Mouse (Mus musculus): ENCODE data around the gene Grin3a.
"Not testable (repeated sequence)": the region's sequence is repeated elsewhere in the genome, so short reads cannot be mapped to it uniquely, and the experiment has no call there.

The Grin3a gene

GRCm38 (mm10) chr4:49680171-49680875 is 165.2 kb downstream of the Grin3a start:
- DNase-seq: no peak

GRCm38 (mm10) chr4:49676790-49677189 is 168.8 kb downstream of the Grin3a start:
- DNase-seq: no peak

- no peak for DNase-seq
Observed at GRCm38 (mm10) chr4:49676071-49676470, 169.5 kb downstream of the Grin3a start.

GRCm38 (mm10) chr4:49664850-49665249 is 180.7 kb downstream of the Grin3a start:
- no peak for DNase-seq

GRCm38 (mm10) chr4:49662231-49662630 is 183.3 kb downstream of the Grin3a start:
- DNase-seq: no peak

GRCm38 (mm10) chr4:49661664-49662063 is 183.9 kb downstream of the Grin3a start:
- DNase-seq: no peak

- DNase-seq: no peak
Observed at GRCm38 (mm10) chr4:49659421-49659820, 186.1 kb downstream of the Grin3a start.

GRCm38 (mm10) chr4:49639913-49640312 is 205.6 kb downstream of the Grin3a start:
- no peak for DNase-seq

- DNase-seq: no peak
Observed at GRCm38 (mm10) chr4:49637821-49638220, 207.7 kb downstream of the Grin3a start.

GRCm38 (mm10) chr4:49632139-49632481 is 213.4 kb downstream of the Grin3a start:
- DNase-seq: no peak

GRCm38 (mm10) chr4:49631319-49632138 is 214.0 kb downstream of the Grin3a start, which contains the start of gene Rnf20:
Gene Rnf20 (plus strand): TSS chr4:49632006.
- peak; percentile 89 to 93 for DNase-seq

GRCm38 (mm10) chr4:49628941-49629340 is 216.6 kb downstream of the Grin3a start:
- no peak for DNase-seq

- peak; percentile 11 to 31 for DNase-seq
Observed at GRCm38 (mm10) chr4:49626973-49627372, 218.6 kb downstream of the Grin3a start.

- not testable (repeated sequence) for DNase-seq
Observed at GRCm38 (mm10) chr4:49624969-49625368, 220.6 kb downstream of the Grin3a start.

- DNase-seq: no peak
Observed at GRCm38 (mm10) chr4:49623916-49624315, 221.6 kb downstream of the Grin3a start.

GRCm38 (mm10) chr4:49622272-49622671 is 223.3 kb downstream of the Grin3a start:
- DNase-seq: no peak

GRCm38 (mm10) chr4:49619861-49620260 is 225.7 kb downstream of the Grin3a start:
- not testable (repeated sequence) for DNase-seq

- DNase-seq: no peak
Observed at GRCm38 (mm10) chr4:49616924-49617323, 228.6 kb downstream of the Grin3a start.

Measured in thymus, adult 18-20 months (tissue).